Mouse (Mus musculus) liver, adult (tissue): ENCODE measurements around the gene Mc1r.

Experiments used
- GATA4 ChIP-seq: IDR thresholded peaks from 2 replicates; pipeline ENCODE4 v1.6.1; 2014; ENCODE audit warnings: mild to moderate bottlenecking, low read length; ENCODE audit not compliant: insufficient replicate concordance

Gene Mc1r

GRCm38 (mm10) chr8:123446799-123447198 lies 39.9 kb downstream of the Mc1r start:
- no peak for TF ChIP-seq GATA4

GRCm38 (mm10) chr8:123450783-123451182 lies 43.9 kb downstream of the Mc1r start:
- no peak for TF ChIP-seq GATA4

- TF ChIP-seq GATA4 = no peak
These were observed 45.2 kb downstream of the Mc1r start for GRCm38 (mm10) chr8:123452149-123452548.

- no peak for TF ChIP-seq GATA4
These were observed 46.4 kb downstream of the Mc1r start for GRCm38 (mm10) chr8:123453291-123453690.

GRCm38 (mm10) chr8:123453951-123454350 lies 47.0 kb downstream of the Mc1r start:
- TF ChIP-seq GATA4 = no peak

- no peak for TF ChIP-seq GATA4
These were observed 47.7 kb downstream of the Mc1r start for GRCm38 (mm10) chr8:123454559-123454958.
